Mouse (Mus musculus) stomach, embryonic 14.5 days (tissue): Measurements from ENCODE around the gene Tmem178b. TPM values are rescaled to one million over a fixed set of nuclear protein-coding genes. Genes with fewer than 3 reads are reported as not detected.
A peak's percentile ranks its signal among the peaks of the same experiment; 100 is the strongest.

Experiments used
- ATAC-seq: fragments of 200-750 bp; cut with Nextera tagmentation; 2 replicates; pipeline ENCODE4 v1.8.0; 2017; ENCODE audit warnings: low read depth, moderate TSS enrichment; ENCODE audit not compliant: insufficient number of reproducible peaks, insufficient read depth, low FRiP score
- H3K27ac ChIP-seq: fragments of 300-500 bp; sonication (generic); 2 replicates; pipeline ENCODE4 v1.5.1; 2014; ENCODE audit warnings: mild to moderate bottlenecking, low read length, moderate library complexity, mixed read lengths
- H3K27me3 ChIP-seq: fragments of 300-500 bp; sonication (generic); 2 replicates; pipeline ENCODE4 v1.6.1; 2014; ENCODE audit warnings: low read length, control low read depth, mixed read lengths; ENCODE audit not compliant: control insufficient read depth, insufficient read depth
- H3K36me3 ChIP-seq: fragments of 300-500 bp; sonication (generic); 2 replicates; pipeline ENCODE4 v1.6.1; 2014; ENCODE audit warnings: mild to moderate bottlenecking, control low read depth, low read length, moderate library complexity, mixed read lengths; ENCODE audit not compliant: control insufficient read depth, insufficient read depth
- H3K4me1 ChIP-seq: fragments of 300-500 bp; sonication (generic); 2 replicates; pipeline ENCODE4 v1.6.1; 2014; ENCODE audit warnings: low read length, control low read depth, mixed read lengths; ENCODE audit not compliant: control insufficient read depth, insufficient read depth
- H3K4me2 ChIP-seq: fragments of 300-500 bp; sonication (generic); replicated peaks from 2 replicates; pipeline ENCODE4 v1.6.1; 2014; ENCODE audit warnings: low read depth, low read length, control low read depth
- H3K4me3 ChIP-seq: fragments of 300-500 bp; sonication (generic); 2 replicates; pipeline ENCODE4 v1.5.1; 2014; ENCODE audit warnings: low read depth, low read length, control low read depth
- H3K9ac ChIP-seq: fragments of 300-500 bp; sonication (generic); replicated peaks from 2 replicates; pipeline ENCODE4 v1.6.1; 2014; ENCODE audit warnings: low read depth, mild to moderate bottlenecking, control low read depth, low read length, moderate library complexity, mixed read lengths
- H3K9me3 ChIP-seq: fragments of 300-500 bp; sonication (generic); 2 replicates; pipeline ENCODE4 v1.6.1; 2016; ENCODE audit warnings: low read depth, low read length, control low read depth; ENCODE audit not compliant: control insufficient read depth
- WGBS: fragments of 180-500 bp; shearing (Covaris S2); extraction: QIAGEN DNeasy Blood & Tissue Kit; methylation state at CpG from one replicate; pipeline ENCODE4 v1.1.7; 2014; 5-methylcytosine and 5-hydroxymethylcytosine counted together
- polyA plus RNA-seq: library from polyadenylated mRNA; unstranded; fragments of >200 nt; fragmentation: Nextera tagmentation; extraction: Ambion mirVana; gene quantifications from 2 replicates; pipeline ENCODE4 v1.2.1, GENCODE M21; 2014

Tmem178b gene
- polyA plus RNA-seq, 1 experiment from 2014 or later, result 1.5 TPM

- ATAC-seq, result no peak
- Histone ChIP-seq H3K36me3 (no peaks in the 10 kb centered on the region), H3K27ac (no peak overlapping the region), H3K9me3 (no peaks in the 10 kb centered on the region), H3K27me3 (no peaks in the 10 kb centered on the region), H3K9ac (no peak overlapping the region), H3K4me2 (no peak overlapping the region), H3K4me3 (no peak overlapping the region), H3K4me1 (peaks cover 4% of the 10 kb centered on the region; the same call in 1 of the 2 replicates)
- WGBS, result 52% methylated on average over 1 of the region's 1 CpGs
Measured at GRCm38 (mm10) chr6:40063899-40064298, 190.8 kb downstream of the Tmem178b start.

- Histone ChIP-seq H3K4me2 (no peak overlapping the region), H3K27me3 (no peaks in the 10 kb centered on the region), H3K4me1 (peaks cover 4% of the 10 kb centered on the region; the same call in 1 of the 2 replicates), H3K27ac (no peak overlapping the region), H3K9me3 (no peaks in the 10 kb centered on the region), H3K4me3 (no peak overlapping the region), H3K9ac (no peak overlapping the region), H3K36me3 (no peaks in the 10 kb centered on the region)
- WGBS, result 80% methylated on average over 2 of the region's 2 CpGs
- ATAC-seq, result no peak
Measured at GRCm38 (mm10) chr6:40064342-40064741, 191.3 kb downstream of the Tmem178b start.

GRCm38 (mm10) chr6:40068467-40068866 is 195.4 kb downstream of the Tmem178b start:
- H3K9me3 ChIP-seq, result no peaks in the 10 kb centered on the region
- no peak overlapping the region for H3K4me3 ChIP-seq
- no peak overlapping the region for H3K9ac ChIP-seq
- H3K27me3 ChIP-seq, result no peaks in the 10 kb centered on the region
- H3K4me1 ChIP-seq, result peaks cover 4% of the 10 kb centered on the region; the same call in 1 of the 2 replicates
- no peak for ATAC-seq
- no peak overlapping the region for H3K4me2 ChIP-seq
- H3K27ac ChIP-seq, result no peak overlapping the region
- 31% methylated on average over 6 of the region's 6 CpGs for WGBS
- H3K36me3 ChIP-seq, result no peaks in the 10 kb centered on the region

DNA sequence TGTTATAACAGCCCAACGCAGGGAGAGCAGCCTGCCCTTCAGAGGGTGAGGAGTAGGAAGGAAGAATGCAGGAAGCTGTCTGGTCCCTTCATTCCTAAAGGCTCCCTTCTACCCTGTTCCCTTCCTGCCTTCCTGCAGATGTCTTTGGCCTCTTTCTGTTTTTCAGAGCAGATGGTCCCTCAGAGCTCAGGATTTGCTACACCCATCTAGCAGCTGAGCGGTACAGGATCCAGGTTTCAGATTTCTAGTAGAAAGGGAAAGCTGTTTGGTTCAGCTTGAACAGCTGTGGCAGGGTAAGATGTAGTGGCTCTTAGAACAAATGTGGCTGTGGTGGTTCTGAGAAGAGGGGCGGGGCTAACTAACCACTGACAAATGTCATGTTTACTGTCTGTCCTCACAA is 197.9 kb downstream of the Tmem178b start:
- peak; percentile 42; the same call in 1 of the 2 replicates for ATAC-seq
- WGBS, result 15% methylated on average over 3 of the region's 3 CpGs

DNA sequence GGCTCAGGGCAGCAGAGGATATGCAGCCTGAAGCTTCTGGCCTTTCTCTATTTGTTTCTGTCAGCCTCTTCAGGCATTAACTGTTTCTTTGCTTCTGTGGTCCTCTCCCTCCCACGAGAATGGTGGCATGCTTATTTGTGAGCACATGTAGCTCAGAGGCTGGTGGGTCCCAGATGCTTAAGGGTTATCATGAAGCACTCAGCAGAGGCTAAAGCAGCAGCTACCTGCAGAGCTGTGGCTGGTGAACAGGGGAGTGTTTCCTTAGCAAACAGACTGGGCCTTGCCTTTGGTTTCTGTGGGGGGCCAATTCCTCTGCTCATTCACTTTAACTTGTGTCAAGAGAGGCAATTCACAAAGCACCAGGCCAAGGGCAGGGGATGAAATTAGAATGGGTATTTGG is 203.0 kb downstream of the Tmem178b start:
- Histone ChIP-seq H3K27ac (no peak overlapping the region), H3K27me3 (no peaks in the 10 kb centered on the region), H3K4me2 (no peak overlapping the region), H3K36me3 (no peaks in the 10 kb centered on the region), H3K4me3 (no peak overlapping the region), H3K9me3 (no peaks in the 10 kb centered on the region), H3K9ac (no peak overlapping the region), H3K4me1 (no peaks in the 10 kb centered on the region)
- no peak for ATAC-seq
- WGBS, result 19% methylated on average over 1 of the region's 1 CpGs

More for the DNA sequence above, 197.9 kb downstream of the Tmem178b start:
- H3K27ac ChIP-seq, result no peak overlapping the region
- no peaks in the 10 kb centered on the region for H3K27me3 ChIP-seq
- no peak overlapping the region for H3K4me3 ChIP-seq
- no peak overlapping the region for H3K4me2 ChIP-seq
- H3K9me3 ChIP-seq, result no peaks in the 10 kb centered on the region
- H3K36me3 ChIP-seq, result no peaks in the 10 kb centered on the region
- H3K9ac ChIP-seq, result no peak overlapping the region
- H3K4me1 ChIP-seq, result peaks cover 4% of the 10 kb centered on the region; the same call in 1 of the 2 replicates

DNA sequence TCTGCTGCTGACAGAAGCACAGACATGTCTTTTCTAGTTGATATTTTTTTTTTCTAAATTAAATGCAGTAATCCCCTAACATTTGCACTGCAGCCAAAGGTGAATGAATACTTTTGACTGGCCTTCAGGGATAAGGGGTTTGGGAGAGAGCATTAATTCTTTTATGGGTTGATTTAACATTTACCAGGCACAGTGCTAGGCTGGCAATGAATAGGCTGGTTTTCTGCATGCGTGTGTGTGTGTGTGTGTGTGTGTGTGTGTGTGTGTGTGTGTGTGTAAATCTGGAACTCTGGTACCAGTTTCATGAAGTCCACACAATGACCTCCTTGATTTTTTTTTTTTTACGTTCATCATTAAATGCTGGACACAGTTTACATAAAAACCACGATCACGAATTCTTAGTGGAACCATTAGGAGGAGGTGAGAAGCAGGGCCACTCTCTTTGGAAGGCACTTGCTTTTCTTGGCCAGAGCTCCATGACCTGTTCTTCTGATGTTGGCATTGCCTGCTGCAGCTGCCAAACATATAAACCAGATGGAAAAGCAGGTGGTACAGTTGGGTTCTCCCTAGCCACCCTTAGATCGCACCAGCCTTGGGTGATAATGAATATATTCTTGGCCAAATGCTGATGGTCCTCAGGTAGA is 203.7 kb downstream of the Tmem178b start:
- no peaks in the 10 kb centered on the region for H3K36me3 ChIP-seq
- H3K4me2 ChIP-seq, result no peak overlapping the region
- no peaks in the 10 kb centered on the region for H3K27me3 ChIP-seq
- ATAC-seq, result no peak
- H3K9me3 ChIP-seq, result no peaks in the 10 kb centered on the region
- H3K9ac ChIP-seq, result no peak overlapping the region
- H3K4me1 ChIP-seq, result no peaks in the 10 kb centered on the region
- no peak overlapping the region for H3K4me3 ChIP-seq
- WGBS, result 75% methylated on average over 5 of the region's 5 CpGs
- no peak overlapping the region for H3K27ac ChIP-seq

GRCm38 (mm10) chr6:40078353-40078752 is 205.3 kb downstream of the Tmem178b start:
- no peak for ATAC-seq
- Histone ChIP-seq H3K27ac (no peak overlapping the region), H3K9ac (no peak overlapping the region), H3K4me3 (no peak overlapping the region), H3K9me3 (no peaks in the 10 kb centered on the region), H3K4me2 (no peak overlapping the region), H3K27me3 (no peaks in the 10 kb centered on the region), H3K36me3 (no peaks in the 10 kb centered on the region), H3K4me1 (no peaks in the 10 kb centered on the region)
- WGBS, result 76% methylated on average over 3 of the region's 3 CpGs

DNA sequence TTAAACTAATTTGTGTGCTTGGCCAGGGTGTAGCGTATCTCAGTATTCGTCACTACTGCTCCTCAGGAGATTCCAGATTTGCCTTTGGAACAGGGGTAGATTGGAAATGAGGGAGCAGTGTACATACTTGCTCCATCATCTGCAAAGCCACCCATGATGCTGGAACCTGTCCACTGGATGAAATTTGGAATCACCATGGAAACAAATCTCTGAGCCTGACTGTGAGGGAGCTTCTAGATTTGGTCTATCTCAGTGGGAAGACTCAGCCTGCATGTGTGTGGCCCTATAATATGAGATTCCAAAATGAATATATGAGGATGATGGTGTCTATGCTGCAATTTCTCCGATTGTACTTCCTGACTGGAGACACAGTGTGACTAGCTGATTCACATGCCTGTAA is 210.7 kb downstream of the Tmem178b start:
- Histone ChIP-seq H3K36me3 (no peaks in the 10 kb centered on the region), H3K9me3 (no peaks in the 10 kb centered on the region), H3K27me3 (no peaks in the 10 kb centered on the region), H3K4me3 (no peak overlapping the region), H3K9ac (no peak overlapping the region), H3K27ac (no peak overlapping the region), H3K4me2 (no peak overlapping the region), H3K4me1 (no peaks in the 10 kb centered on the region)
- no peak for ATAC-seq
- 95% methylated on average over 3 of the region's 3 CpGs for WGBS

DNA sequence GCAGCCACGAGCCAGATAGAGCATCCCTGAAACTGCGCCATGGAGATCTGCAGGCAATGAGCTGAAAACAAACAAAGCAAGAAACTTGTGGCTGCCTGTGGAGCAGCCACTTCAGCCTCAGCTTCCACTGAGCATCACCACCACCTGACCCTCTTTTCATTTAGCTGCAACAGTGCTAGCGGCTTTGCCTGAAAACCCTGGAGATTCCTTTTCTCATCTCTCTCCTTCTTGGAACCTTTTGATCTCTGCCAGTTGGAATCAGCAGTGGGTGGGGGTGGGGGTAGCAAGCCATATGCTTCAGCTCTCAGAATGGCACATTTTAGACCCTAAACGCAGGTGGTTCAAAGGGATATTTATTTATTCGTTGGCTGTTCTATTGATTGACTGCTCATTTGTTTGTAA is 218.2 kb downstream of the Tmem178b start:
- H3K27me3 ChIP-seq, result no peaks in the 10 kb centered on the region
- H3K9ac ChIP-seq, result no peak overlapping the region
- H3K9me3 ChIP-seq, result no peaks in the 10 kb centered on the region
- no peak overlapping the region for H3K4me2 ChIP-seq
- no peak overlapping the region for H3K27ac ChIP-seq
- H3K4me3 ChIP-seq, result no peak overlapping the region
- 18% methylated on average over 5 of the region's 5 CpGs for WGBS
- no peaks in the 10 kb centered on the region for H3K36me3 ChIP-seq
- no peaks in the 10 kb centered on the region for H3K4me1 ChIP-seq
- ATAC-seq, result no peak
